In genomic region chr6:88831456-88831855, GRCm38 (mm10) we compare ENCODE assay signal across 9 mouse cellular contexts. TPM values are rescaled to one million over a fixed set of nuclear protein-coding genes. Genes with fewer than 3 reads are reported as not detected.
A peak's percentile ranks its signal among the peaks of the same experiment; 100 is the strongest.
DNase-seq lines count a peak whose midpoint lies in the region; ATAC-seq and TF ChIP-seq lines count a peak whose summit lies in the region.
"Had no signal": no experiment of that assay in that cellular context is flagged by ENCODE, and none has a peak within 500 bp of the region (broad histone marks: within the 10 kb centered on the region; RNA-seq: fewer than 3 reads in every experiment).

No protein-coding gene starts in this region.

- peak; percentile 47 for ATAC-seq in activated CD4-positive, CD25-positive, alpha-beta regulatory T cell, adult 4 months
- ATAC-seq in common myeloid progenitor, adult 5-6 weeks (replicated peaks; ENCODE audit: low read depth, poor library complexity, severe bottlenecking) = 0 out of 2 replicates have a peak, but pooled peaks have one; percentile 10
- peak; percentile 62 for ATAC-seq in midbrain, embryonic 15.5 days (replicated peaks)
- ATAC-seq in stomach, postnatal 0 days (ENCODE audit: low FRiP score, low TSS enrichment) = peak; percentile 59

- peak; percentile 65 to 73 for DNase-seq in left cerebral cortex, adult 2 months (ENCODE audit: extremely low spot score in 1 of 2, low spot score in 2 of 2)
- no peak for DNase-seq in left cerebral cortex, adult 11 months (ENCODE audit: low spot score)
- DNase-seq in hindbrain, embryonic 10.5 days (ENCODE audit: low spot score) = peak; percentile 78
- DNase-seq in left cerebral cortex, postnatal 4 days = peak; percentile 80
- DNase-seq in stomach, postnatal 0 days (ENCODE audit: low spot score) = peak; percentile 73

- no peak overlapping the region for H3K9ac ChIP-seq in midbrain, embryonic 15.5 days
- no peak overlapping the region for H3K9ac ChIP-seq in stomach, postnatal 0 days (ENCODE audit: low read length)

- peak overlapping the region; percentile 63 for H3K27ac ChIP-seq in left cerebral cortex, adult 2 months
- H3K27ac ChIP-seq in hindbrain, embryonic 10.5 days = no peak overlapping the region
- no peak overlapping the region for H3K27ac ChIP-seq in midbrain, embryonic 15.5 days
- H3K27ac ChIP-seq in stomach, postnatal 0 days (replicated peaks) = no peak overlapping the region

- H3K27me3 ChIP-seq in hindbrain, embryonic 10.5 days (ENCODE audit: insufficient read depth, poor library complexity, severe bottlenecking) = peaks cover 6% of the 10 kb centered on the region; the same call in 1 of the 2 replicates
- no peaks in the 10 kb centered on the region for H3K27me3 ChIP-seq in midbrain, embryonic 15.5 days (replicated peaks)
- H3K27me3 ChIP-seq in stomach, postnatal 0 days (ENCODE audit: control insufficient read depth, insufficient read depth, low read length) = no peaks in the 10 kb centered on the region

- H3K4me2 ChIP-seq in midbrain, embryonic 15.5 days = no peak overlapping the region
- no peak overlapping the region for H3K4me2 ChIP-seq in stomach, postnatal 0 days (replicated peaks; ENCODE audit: low read depth)

- intact Hi-C loops in left cerebral cortex, adult 2 months (cut with DNase I) = loop anchor here (1.0 to 2.0 kb wide), 2 partner anchors 243 to 282 kb away; no protein-coding TSS in a partner anchor
- intact Hi-C loops in left cerebral cortex, postnatal 4 days (cut with DNase I) = loop anchor here (5.0 kb wide), 1 partner anchor 274 kb away; no protein-coding TSS in a partner anchor

- H3K36me3 ChIP-seq in hindbrain, embryonic 10.5 days = peaks cover 11% of the 10 kb centered on the region
- no peaks in the 10 kb centered on the region; the same call in 1 of the 2 replicates for H3K36me3 ChIP-seq in midbrain, embryonic 15.5 days (replicated peaks)
- H3K36me3 ChIP-seq in stomach, postnatal 0 days (ENCODE audit: control insufficient read depth, insufficient read depth, low read length) = 0 out of 2 replicates have a peak, but pooled peaks cover 4% of the 10 kb centered on the region

- no peak overlapping the region for H3K4me3 ChIP-seq in left cerebral cortex, adult 2 months
- H3K4me3 ChIP-seq in hindbrain, embryonic 10.5 days = no peak overlapping the region
- no peak overlapping the region for H3K4me3 ChIP-seq in midbrain, embryonic 15.5 days
- H3K4me3 ChIP-seq in stomach, postnatal 0 days (ENCODE audit: low read depth, low read length) = no peak overlapping the region
- H3K4me3 ChIP-seq: megakaryocyte, embryonic 14.5 days had no signal

- peak; percentile 84 for TF ChIP-seq CTCF in left cerebral cortex, adult 2 months (IDR thresholded peaks at IDR 0.05)
- peak; percentile 96 for TF ChIP-seq CTCF in stomach, postnatal 0 days (IDR thresholded peaks at IDR 0.05; ENCODE audit: low read depth)

- peaks cover 24% of the 10 kb centered on the region for H3K4me1 ChIP-seq in hindbrain, embryonic 10.5 days (replicated peaks)
- peaks cover 8% of the 10 kb centered on the region; the same call in 1 of the 2 replicates for H3K4me1 ChIP-seq in midbrain, embryonic 15.5 days
- no peaks in the 10 kb centered on the region; the same call in 1 of the 2 replicates for H3K4me1 ChIP-seq in stomach, postnatal 0 days (replicated peaks; ENCODE audit: control insufficient read depth, insufficient read depth)

- TF ChIP-seq EP300 in stomach, postnatal 0 days (optimal IDR thresholded peaks at IDR 0.05) = no peak

- WGBS in hindbrain, embryonic 10.5 days = 28% methylated on average over 8 of the region's 8 CpGs
- 22% methylated on average over 8 of the region's 8 CpGs for WGBS in midbrain, embryonic 15.5 days
- 20% methylated on average over 8 of the region's 8 CpGs for WGBS in stomach, postnatal 0 days

- no peaks in the 10 kb centered on the region for H3K9me3 ChIP-seq in hindbrain, embryonic 10.5 days
- no peaks in the 10 kb centered on the region for H3K9me3 ChIP-seq in midbrain, embryonic 15.5 days
- H3K9me3 ChIP-seq in stomach, postnatal 0 days (ENCODE audit: control insufficient read depth, low read length) = no peaks in the 10 kb centered on the region
- H3K9me3 ChIP-seq: megakaryocyte, embryonic 14.5 days had no signal

RNA-seq across cellular contexts. Expression of gene Abtb1, which starts 10.3 kb away (rescaled TPM):
- 10 to 100 TPM; 39.7 to 40.5 TPM for total RNA-seq in left cerebral cortex, adult 2 months (2021)
- 10 to 100 TPM; 42.8 to 57.5 TPM for polyA plus RNA-seq in activated CD4-positive, CD25-positive, alpha-beta regulatory T cell, adult 4 months (2017; shearing (Covaris generic))
- 20.7 and 46.4 TPM in 2 replicates for total RNA-seq in common myeloid progenitor, adult 5-6 weeks (2017)
- 27.2 and 27.5 TPM in 2 replicates for polyA plus RNA-seq in hindbrain, embryonic 10.5 days (2016; fragmentation: Nextera tagmentation; extraction: Ambion mirVana)
- total RNA-seq in left cerebral cortex, postnatal 4 days (2021) = 10 to 100 TPM; 23.2 to 25.3 TPM
- 40.4 and 42.5 TPM in 2 replicates for polyA plus RNA-seq in midbrain, embryonic 15.5 days (2015; fragmentation: Nextera tagmentation; extraction: Ambion mirVana)
- polyA plus RNA-seq in stomach, postnatal 0 days (2015; fragmentation: Nextera tagmentation; extraction: Ambion mirVana) = 25.1 and 26.1 TPM in 2 replicates

RNA-seq across cellular contexts. Expression of gene Podxl2, which starts 43.4 kb away (rescaled TPM):
- 100 to 1,000 TPM; 196 to 201 TPM for total RNA-seq in left cerebral cortex, adult 2 months (2021)
- polyA plus RNA-seq in activated CD4-positive, CD25-positive, alpha-beta regulatory T cell, adult 4 months (2017; shearing (Covaris generic)) = not detected
- total RNA-seq in common myeloid progenitor, adult 5-6 weeks (2017) = 0.55 TPM in 1 of 2 replicates, not detected in the other
- 81.1 and 182 TPM in 2 replicates for polyA plus RNA-seq in hindbrain, embryonic 10.5 days (2016; fragmentation: Nextera tagmentation; extraction: Ambion mirVana)
- total RNA-seq in left cerebral cortex, postnatal 4 days (2021) = 100 to 1,000 TPM; 494 to 504 TPM
- polyA plus RNA-seq in midbrain, embryonic 15.5 days (2015; fragmentation: Nextera tagmentation; extraction: Ambion mirVana) = 697 and 723 TPM in 2 replicates
- 31.4 and 38.5 TPM in 2 replicates for polyA plus RNA-seq in stomach, postnatal 0 days (2015; fragmentation: Nextera tagmentation; extraction: Ambion mirVana)

Comparison
In these comparisons a context has a peak if more than half of its experiments do, and no peak if none do; other contexts are left out.
1. ATAC-seq: peak in every context shown above with its lines; median percentile 62 in midbrain, embryonic 15.5 days; 59 in stomach, postnatal 0 days; 47 in activated CD4-positive, CD25-positive, alpha-beta regulatory T cell, adult 4 months; 10 in common myeloid progenitor, adult 5-6 weeks.
2. RNA of gene Podxl2, which starts 43.4 kb away (polyA plus RNA-seq): 697 to 723 TPM in midbrain, embryonic 15.5 days, 81.1 to 182 TPM in hindbrain, embryonic 10.5 days and 31.4 to 38.5 TPM in stomach, postnatal 0 days; not detected in activated CD4-positive, CD25-positive, alpha-beta regulatory T cell, adult 4 months; every median in the first group is over 10 times any median in the second.